Mouse (Mus musculus): ENCODE measurements at regions not wholly inside any gene's neighbourhood (a gene's known extent, or its start where the extent isn't known, plus 50 kb on each side); places are given as distances from the start of the nearest gene placed in this dataset.
"Not testable (repeated sequence)": the region's sequence is repeated elsewhere in the genome, so short reads cannot be mapped to it uniquely, and the experiment has no call there.

GRCm38 (mm10) chr17:82674593-82674992, 540.5 kb upstream of the Pkdcc start:
- no peak for ATAC-seq (ENCODE audit: poor library complexity, severe bottlenecking)

- not testable (repeated sequence) for ATAC-seq (ENCODE audit: poor library complexity, severe bottlenecking)
These were observed 548.5 kb upstream of the Pkdcc start for GRCm38 (mm10) chr17:82666557-82666956.

GRCm38 (mm10) chr17:82664352-82664751, 550.7 kb upstream of the Pkdcc start:
- ATAC-seq (ENCODE audit: poor library complexity, severe bottlenecking): no peak

GRCm38 (mm10) chr17:82636459-82637189, 578.5 kb upstream of the Pkdcc start:
- ATAC-seq (ENCODE audit: poor library complexity, severe bottlenecking): no peak

- no peak for ATAC-seq (ENCODE audit: poor library complexity, severe bottlenecking)
These were observed 579.2 kb upstream of the Pkdcc start for GRCm38 (mm10) chr17:82635849-82636248.

- ATAC-seq (ENCODE audit: poor library complexity, severe bottlenecking): no peak
These were observed 608.4 kb upstream of the Pkdcc start for GRCm38 (mm10) chr17:82606642-82607175.

GRCm38 (mm10) chr17:82583801-82584200, 631.3 kb upstream of the Pkdcc start:
- no peak for ATAC-seq (ENCODE audit: poor library complexity, severe bottlenecking)

- ATAC-seq (ENCODE audit: poor library complexity, severe bottlenecking): no peak
These were observed 681.6 kb upstream of the Pkdcc start for GRCm38 (mm10) chr17:82533521-82533920.

GRCm38 (mm10) chr17:82518129-82518528, 697.0 kb upstream of the Pkdcc start:
- ATAC-seq (ENCODE audit: poor library complexity, severe bottlenecking): no peak

- ATAC-seq (ENCODE audit: poor library complexity, severe bottlenecking): no peak
These were observed 698.2 kb upstream of the Pkdcc start for GRCm38 (mm10) chr17:82516850-82517249.

GRCm38 (mm10) chr17:82513816-82514215, 701.3 kb upstream of the Pkdcc start:
- ATAC-seq (ENCODE audit: poor library complexity, severe bottlenecking): no peak

GRCm38 (mm10) chr17:82504291-82504690, 710.8 kb upstream of the Pkdcc start:
- no peak for ATAC-seq (ENCODE audit: poor library complexity, severe bottlenecking)

GRCm38 (mm10) chr17:82485544-82485943, 729.5 kb upstream of the Pkdcc start:
- no peak for ATAC-seq (ENCODE audit: poor library complexity, severe bottlenecking)

- ATAC-seq (ENCODE audit: poor library complexity, severe bottlenecking): no peak
These were observed 730.5 kb upstream of the Pkdcc start for GRCm38 (mm10) chr17:82484609-82485008.

- ATAC-seq (ENCODE audit: poor library complexity, severe bottlenecking): no peak
These were observed 719.8 kb upstream of the Slc8a1 start for GRCm38 (mm10) chr17:82457972-82458371.

- ATAC-seq (ENCODE audit: poor library complexity, severe bottlenecking): no peak
These were observed 715.7 kb upstream of the Slc8a1 start for GRCm38 (mm10) chr17:82453847-82454246.

GRCm38 (mm10) chr17:82439105-82439504, 700.9 kb upstream of the Slc8a1 start:
- ATAC-seq (ENCODE audit: poor library complexity, severe bottlenecking): no peak

- no peak for ATAC-seq (ENCODE audit: poor library complexity, severe bottlenecking)
These were observed 699.0 kb upstream of the Slc8a1 start for GRCm38 (mm10) chr17:82437206-82437605.

- no peak for ATAC-seq (ENCODE audit: poor library complexity, severe bottlenecking)
These were observed 694.5 kb upstream of the Slc8a1 start for GRCm38 (mm10) chr17:82432678-82433077.

- ATAC-seq (ENCODE audit: poor library complexity, severe bottlenecking): no peak
These were observed 670.1 kb upstream of the Slc8a1 start for GRCm38 (mm10) chr17:82408296-82408695.

GRCm38 (mm10) chr17:82399328-82399727, 661.2 kb upstream of the Slc8a1 start:
- ATAC-seq (ENCODE audit: poor library complexity, severe bottlenecking): no peak

- ATAC-seq (ENCODE audit: poor library complexity, severe bottlenecking): not testable (repeated sequence)
These were observed 641.2 kb upstream of the Slc8a1 start for GRCm38 (mm10) chr17:82379371-82379770.
